Mouse (Mus musculus) heart, postnatal 0 days (tissue): ENCODE data around the gene Gm16503. TPM values are rescaled to one million over a fixed set of nuclear protein-coding genes. Genes with fewer than 3 reads are reported as not detected.
"Not testable (repeated sequence)": the region's sequence is repeated elsewhere in the genome, so short reads cannot be mapped to it uniquely, and the experiment has no call there.

Experiments
- ATAC-seq: fragments of 200-750 bp; cut with Nextera tagmentation; 2 replicates; pipeline ENCODE4 v1.8.0; 2017; ENCODE audit warnings: low read depth, moderate number of reproducible peaks, moderate library complexity; ENCODE audit not compliant: insufficient read depth
- DNase-seq: peaks from one replicate; pipeline ENCODE4 v3.0.0-alpha.2; 2016; ENCODE audit warnings: low spot score
- H3K27ac ChIP-seq: fragments of 300-500 bp; sonication (generic); 2 replicates; pipeline ENCODE4 v1.5.1; 2014; ENCODE audit warnings: low read depth, mild to moderate bottlenecking
- H3K27me3 ChIP-seq: fragments of 300-500 bp; sonication (generic); 2 replicates; pipeline ENCODE4 v1.6.1; 2014; ENCODE audit warnings: low read length, mixed read lengths; ENCODE audit not compliant: control insufficient read depth, insufficient read depth
- H3K36me3 ChIP-seq: fragments of 300-500 bp; sonication (generic); replicated peaks from 2 replicates; pipeline ENCODE4 v1.6.1; 2014; ENCODE audit warnings: low read length, mixed read lengths; ENCODE audit not compliant: control insufficient read depth, insufficient read depth
- H3K4me1 ChIP-seq: fragments of 300-500 bp; sonication (generic); 2 replicates; pipeline ENCODE4 v1.6.1; 2014; ENCODE audit warnings: antibody characterized with exemption; ENCODE audit not compliant: control insufficient read depth, insufficient read depth
- H3K4me2 ChIP-seq: fragments of 300-500 bp; sonication (generic); 2 replicates; pipeline ENCODE4 v1.6.1; 2014; ENCODE audit warnings: low read depth, mild to moderate bottlenecking, low read length, moderate library complexity
- H3K4me3 ChIP-seq: fragments of 300-500 bp; sonication (generic); 2 replicates; pipeline ENCODE4 v1.5.1; 2014; ENCODE audit warnings: low read depth, low read length
- H3K9ac ChIP-seq: fragments of 300-500 bp; sonication (generic); replicated peaks from 2 replicates; pipeline ENCODE4 v1.6.1; 2014; ENCODE audit warnings: low read depth, low read length, mixed read lengths
- H3K9me3 ChIP-seq: fragments of 300-500 bp; sonication (generic); replicated peaks from 2 replicates; pipeline ENCODE4 v1.6.1; 2016; ENCODE audit warnings: low read length; ENCODE audit not compliant: control insufficient read depth
- CTCF ChIP-seq: IDR thresholded peaks from 2 replicates; pipeline ENCODE4 v1.5.1; 2016; ENCODE audit warnings: antibody characterized with exemption, control low read depth, low read depth
- EP300 ChIP-seq: IDR thresholded peaks from 2 replicates; pipeline ENCODE4 v1.6.1; 2016; ENCODE audit warnings: antibody characterized with exemption, low read depth
- WGBS: fragments of 180-500 bp; shearing (Covaris S2); extraction: QIAGEN DNeasy Blood & Tissue Kit; methylation state at CpG from one replicate; pipeline ENCODE4 v1.1.7; 2014; 5-methylcytosine and 5-hydroxymethylcytosine counted together
- polyA plus RNA-seq: library from polyadenylated mRNA; unstranded; fragments of >200 nt; fragmentation: Nextera tagmentation; extraction: Ambion mirVana; gene quantifications from 2 replicates; pipeline ENCODE4 v1.2.1, GENCODE M21; 2015
- total RNA-seq: library from RNA; depleted of rRNA; stranded (reverse); fragments of >200 nt; gene quantifications from 2 replicates; pipeline ENCODE4 v1.2.3, GENCODE M21; 2014; ENCODE audit warnings: low replicate concordance; rRNA removed

Gm16503 gene
- total RNA-seq (not detected in 2 replicates), polyA plus RNA-seq (0.11 and 0.15 TPM in 2 replicates)

DNA sequence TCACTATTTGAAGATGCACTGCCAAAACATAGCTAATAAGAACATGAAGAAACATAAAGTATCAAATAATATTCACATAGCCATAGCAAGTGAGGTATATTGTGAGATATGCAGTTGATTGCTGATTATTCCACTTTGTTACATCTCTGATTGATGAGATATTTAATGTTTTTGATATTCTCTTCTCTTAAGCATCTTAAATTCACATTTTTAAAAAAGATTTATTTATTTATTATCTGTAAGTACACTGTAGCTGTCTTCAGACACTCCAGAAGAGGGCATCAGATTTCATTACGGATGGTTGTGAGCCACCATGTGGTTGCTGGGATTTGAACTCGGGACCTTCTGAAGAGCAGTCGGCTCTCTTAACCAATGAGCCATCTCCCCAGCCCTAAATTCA, at the start of gene Gm16503:
Gene Gm16503, plus strand, starts transcription at position 301 of the 400 bp plus-strand sequence.
- H3K9ac ChIP-seq, DNase-seq, H3K4me3 ChIP-seq, H3K27ac ChIP-seq, H3K4me2 ChIP-seq, H3K27me3 ChIP-seq, H3K36me3 ChIP-seq, H3K4me1 ChIP-seq, ATAC-seq: not testable (repeated sequence)
- H3K9me3 ChIP-seq = peaks cover 47% of the 10 kb centered on the region
- 78% methylated on average over 3 of the region's 3 CpGs for WGBS

DNA sequence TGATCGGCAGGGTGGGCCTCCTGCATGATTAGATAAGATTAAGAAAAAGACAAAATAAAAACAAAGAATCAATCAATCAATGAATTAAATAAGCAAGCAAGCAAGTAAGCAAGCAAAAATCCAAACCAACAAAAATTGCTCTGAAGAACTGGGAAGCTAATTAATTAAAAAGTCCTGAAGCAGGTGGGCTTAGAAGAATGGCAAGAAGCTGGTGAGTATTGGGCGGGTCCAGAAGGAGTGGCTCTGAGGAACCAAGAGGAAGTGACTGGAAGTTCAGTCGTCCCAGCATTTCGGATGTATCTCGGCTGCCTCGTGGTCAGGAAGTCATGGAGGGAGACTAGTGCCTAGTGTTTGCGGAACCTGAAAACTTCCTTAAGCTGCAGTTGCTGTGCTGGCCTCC, 47.9 kb upstream of the Gm16503 start, which contains the start of gene Zfp982:
Gene Zfp982, plus strand, starts transcription at position 301 of the 400 bp plus-strand sequence.
- not testable (repeated sequence) for H3K36me3 ChIP-seq, ATAC-seq, H3K4me2 ChIP-seq, H3K9ac ChIP-seq, DNase-seq, H3K27me3 ChIP-seq, H3K4me1 ChIP-seq, H3K4me3 ChIP-seq, H3K27ac ChIP-seq
- WGBS = 70% methylated on average over 7 of the region's 7 CpGs
- H3K9me3 ChIP-seq = peaks cover 21% of the 10 kb centered on the region

DNA sequence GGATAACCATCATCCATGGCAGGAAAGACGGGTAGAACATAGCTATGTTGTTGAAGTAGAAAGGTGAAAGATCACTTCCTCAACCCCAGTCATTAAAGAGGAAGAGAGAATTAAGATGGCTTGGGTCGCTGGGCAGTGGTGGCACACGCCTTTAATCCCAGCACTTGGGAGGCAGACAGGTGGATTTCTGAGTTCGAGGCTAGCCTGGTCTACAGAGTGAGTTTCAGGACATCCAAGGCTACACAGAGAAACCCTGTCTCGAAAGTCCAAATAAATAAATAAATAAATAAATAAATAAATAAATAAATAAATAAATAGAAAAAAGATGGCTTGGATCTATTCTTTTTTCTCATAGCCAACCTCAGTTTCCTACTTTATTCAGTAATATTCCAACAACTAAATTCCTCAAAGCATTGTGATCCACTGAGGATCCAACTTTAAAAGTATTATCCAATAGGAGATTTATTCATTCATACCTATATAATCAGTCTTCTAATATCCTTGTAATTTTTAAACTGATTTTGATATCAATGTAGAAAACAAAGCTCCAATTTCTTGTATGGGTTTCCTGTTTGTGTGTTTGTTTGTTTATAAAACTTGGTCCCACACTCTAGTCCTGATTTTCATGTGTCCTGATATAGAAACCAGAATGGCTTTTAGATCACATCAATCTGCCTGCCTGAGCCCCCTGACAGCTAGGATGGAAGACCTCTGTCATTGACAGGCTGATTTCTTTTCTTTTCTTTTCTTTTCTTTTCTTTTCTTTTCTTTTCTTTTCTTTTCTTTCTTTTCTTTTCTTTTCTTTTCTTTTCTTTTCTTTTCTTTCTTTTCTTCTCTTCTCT, 41.0 kb upstream of the Gm16503 start:
- H3K9ac ChIP-seq, H3K4me2 ChIP-seq, H3K4me3 ChIP-seq, H3K4me1 ChIP-seq, H3K27ac ChIP-seq, H3K27me3 ChIP-seq, ATAC-seq, DNase-seq, H3K36me3 ChIP-seq: not testable (repeated sequence)
- H3K9me3 ChIP-seq = peaks cover 16% of the 10 kb centered on the region
- whole genome bisulfite sequencing = 73% methylated on average over 5 of the region's 5 CpGs

- no peaks in the 10 kb centered on the region for H3K4me1 ChIP-seq
- no peak for ATAC-seq
- TF ChIP-seq EP300 (no peak), CTCF (no peak)
Observed at GRCm38 (mm10) chr4:147509174-147509573, 30.8 kb upstream of the Gm16503 start.

DNA sequence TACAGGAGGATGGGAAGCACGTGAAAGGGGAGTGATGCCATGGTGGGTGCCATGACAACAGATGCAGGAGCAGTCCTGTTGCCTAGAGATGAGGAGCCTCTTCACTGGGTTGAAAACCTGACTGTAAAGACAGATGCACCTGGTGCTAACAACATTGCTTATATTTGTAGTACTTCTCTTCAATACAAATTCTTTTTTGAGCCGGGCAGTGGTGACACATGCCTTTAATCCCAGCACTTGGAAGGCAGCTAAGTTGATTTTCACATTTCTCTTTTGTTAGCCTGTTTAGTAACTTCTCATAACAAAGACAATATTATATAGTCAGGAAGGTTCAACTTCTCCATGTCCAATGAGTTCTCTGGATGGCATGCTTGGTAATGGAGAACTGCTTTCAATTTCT, 21.0 kb upstream of the Gm16503 start:
- no peaks in the 10 kb centered on the region for H3K27me3 ChIP-seq
- H3K4me3 ChIP-seq = no peak overlapping the region
- H3K9ac ChIP-seq = no peak overlapping the region
- H3K4me2 ChIP-seq = no peak overlapping the region
- WGBS = 58% methylated on average over 2 of the region's 2 CpGs
- H3K27ac ChIP-seq = no peak overlapping the region
- H3K9me3 ChIP-seq = peaks cover 62% of the 10 kb centered on the region
- DNase-seq (no peak), ATAC-seq (no peak)
- no peaks in the 10 kb centered on the region for H3K4me1 ChIP-seq
- H3K36me3 ChIP-seq = no peaks in the 10 kb centered on the region
- TF ChIP-seq CTCF (no peak), EP300 (no peak)

More at GRCm38 (mm10) chr4:147509174-147509573, 30.8 kb upstream of the Gm16503 start:
- H3K9me3 ChIP-seq = peaks cover 26% of the 10 kb centered on the region
- 69% methylated on average over 2 of the region's 2 CpGs for WGBS
- no peak overlapping the region for H3K4me3 ChIP-seq
- H3K9ac ChIP-seq = no peak overlapping the region
- H3K36me3 ChIP-seq = no peaks in the 10 kb centered on the region; the same call in 1 of the 2 replicates
- H3K27me3 ChIP-seq = no peaks in the 10 kb centered on the region
- DNase-seq = no peak
- no peak overlapping the region for H3K27ac ChIP-seq
- no peak overlapping the region for H3K4me2 ChIP-seq

GRCm38 (mm10) chr4:147520100-147520499, 19.9 kb upstream of the Gm16503 start:
- DNase-seq (no peak), ATAC-seq (no peak)
- no peaks in the 10 kb centered on the region for H3K36me3 ChIP-seq
- H3K9ac ChIP-seq = no peak overlapping the region
- H3K4me1 ChIP-seq = no peaks in the 10 kb centered on the region
- no peaks in the 10 kb centered on the region for H3K27me3 ChIP-seq
- H3K9me3 ChIP-seq = peaks cover 68% of the 10 kb centered on the region
- H3K27ac ChIP-seq = no peak overlapping the region
- TF ChIP-seq CTCF (no peak), EP300 (no peak)
- H3K4me2 ChIP-seq = no peak overlapping the region
- no peak overlapping the region for H3K4me3 ChIP-seq
